Mouse (Mus musculus): Measurements from ENCODE around the gene Tpst2. TPM values are rescaled to one million over a fixed set of nuclear protein-coding genes. Genes with fewer than 3 reads are reported as not detected.

Tpst2 gene
- polyA plus RNA-seq, 1 experiment from 2014 or later, result 30.0 TPM

GRCm38 (mm10) chr5:112260818-112261217, 15.7 kb upstream of the Tpst2 start:
- H3K9me3 ChIP-seq (ENCODE audit: control insufficient read depth, low read length), result no peaks in the 10 kb centered on the region
- H3K27ac ChIP-seq (ENCODE audit: low read depth, low read length), result no peak overlapping the region
- H3K36me3 ChIP-seq (ENCODE audit: control insufficient read depth, insufficient read depth, low read length), result no peaks in the 10 kb centered on the region
- DNase-seq (ENCODE audit: low spot score) (no peak), ATAC-seq (ENCODE audit: insufficient read depth, low FRiP score, low TSS enrichment) (no peak)
- no peak overlapping the region for H3K4me2 ChIP-seq (ENCODE audit: low read depth)
- H3K4me1 ChIP-seq (ENCODE audit: control insufficient read depth, insufficient read depth, low read length), result no peaks in the 10 kb centered on the region
- no peaks in the 10 kb centered on the region for H3K27me3 ChIP-seq (ENCODE audit: control insufficient read depth, insufficient read depth, low read length)
- H3K9ac ChIP-seq (ENCODE audit: low read length), result no peak overlapping the region
- no peak overlapping the region for H3K4me3 ChIP-seq (ENCODE audit: low read depth, low read length)
- WGBS, result 79% methylated on average over 3 of the region's 3 CpGs

GRCm38 (mm10) chr5:112264099-112264498, 12.4 kb upstream of the Tpst2 start:
- H3K4me3 ChIP-seq (ENCODE audit: low read depth, low read length), result no peak overlapping the region
- H3K4me2 ChIP-seq (ENCODE audit: low read depth), result no peak overlapping the region
- H3K9ac ChIP-seq (ENCODE audit: low read length), result no peak overlapping the region
- H3K27me3 ChIP-seq (ENCODE audit: control insufficient read depth, insufficient read depth, low read length), result no peaks in the 10 kb centered on the region
- H3K36me3 ChIP-seq (ENCODE audit: control insufficient read depth, insufficient read depth, low read length), result no peaks in the 10 kb centered on the region
- H3K27ac ChIP-seq (ENCODE audit: low read depth, low read length), result no peak overlapping the region
- WGBS, result 87% methylated on average over 7 of the region's 7 CpGs
- H3K4me1 ChIP-seq (ENCODE audit: control insufficient read depth, insufficient read depth, low read length), result no peaks in the 10 kb centered on the region
- no peak for DNase-seq (ENCODE audit: low spot score)
- H3K9me3 ChIP-seq (ENCODE audit: control insufficient read depth, low read length), result no peaks in the 10 kb centered on the region
- no peak for ATAC-seq (ENCODE audit: insufficient read depth, low FRiP score, low TSS enrichment)

GRCm38 (mm10) chr5:112265110-112265509, 11.4 kb upstream of the Tpst2 start:
- WGBS, result 90% methylated on average over 5 of the region's 5 CpGs
- no peaks in the 10 kb centered on the region for H3K4me1 ChIP-seq (ENCODE audit: control insufficient read depth, insufficient read depth, low read length)
- no peaks in the 10 kb centered on the region for H3K9me3 ChIP-seq (ENCODE audit: control insufficient read depth, low read length)
- DNase-seq (ENCODE audit: low spot score) (no peak), ATAC-seq (ENCODE audit: insufficient read depth, low FRiP score, low TSS enrichment) (no peak)
- no peaks in the 10 kb centered on the region for H3K27me3 ChIP-seq (ENCODE audit: control insufficient read depth, insufficient read depth, low read length)
- H3K4me3 ChIP-seq (ENCODE audit: low read depth, low read length), result no peak overlapping the region
- no peak overlapping the region for H3K9ac ChIP-seq (ENCODE audit: low read length)
- no peak overlapping the region for H3K27ac ChIP-seq (ENCODE audit: low read depth, low read length)
- no peak overlapping the region for H3K4me2 ChIP-seq (ENCODE audit: low read depth)
- no peaks in the 10 kb centered on the region for H3K36me3 ChIP-seq (ENCODE audit: control insufficient read depth, insufficient read depth, low read length)

- DNase-seq (ENCODE audit: low spot score) (peak; percentile 61), ATAC-seq (ENCODE audit: insufficient read depth, low FRiP score, low TSS enrichment) (no peak)
- Histone ChIP-seq H3K27me3 (ENCODE audit: control insufficient read depth, insufficient read depth, low read length) (no peaks in the 10 kb centered on the region), H3K4me3 (ENCODE audit: low read depth, low read length) (no peak overlapping the region), H3K9ac (ENCODE audit: low read length) (no peak overlapping the region), H3K36me3 (ENCODE audit: control insufficient read depth, insufficient read depth, low read length) (no peaks in the 10 kb centered on the region), H3K4me2 (ENCODE audit: low read depth) (peak overlapping the region; percentile 16; the same call in 1 of the 2 replicates), H3K4me1 (ENCODE audit: control insufficient read depth, insufficient read depth, low read length) (no peaks in the 10 kb centered on the region), H3K9me3 (ENCODE audit: control insufficient read depth, low read length) (no peaks in the 10 kb centered on the region), H3K27ac (ENCODE audit: low read depth, low read length) (no peak overlapping the region)
- WGBS, result 10% methylated on average over 10 of the region's 10 CpGs
Observed at GRCm38 (mm10) chr5:112265515-112265914, 11.0 kb upstream of the Tpst2 start.

- WGBS, result 65% methylated on average over 9 of the region's 9 CpGs
- H3K27ac ChIP-seq (ENCODE audit: low read depth, low read length), result no peak overlapping the region
- H3K4me3 ChIP-seq (ENCODE audit: low read depth, low read length), result no peak overlapping the region
- H3K36me3 ChIP-seq (ENCODE audit: control insufficient read depth, insufficient read depth, low read length), result no peaks in the 10 kb centered on the region
- H3K4me2 ChIP-seq (ENCODE audit: low read depth), result no peak overlapping the region; the same call in 1 of the 2 replicates
- no peaks in the 10 kb centered on the region for H3K27me3 ChIP-seq (ENCODE audit: control insufficient read depth, insufficient read depth, low read length)
- no peaks in the 10 kb centered on the region for H3K9me3 ChIP-seq (ENCODE audit: control insufficient read depth, low read length)
- no peak overlapping the region for H3K9ac ChIP-seq (ENCODE audit: low read length)
- ATAC-seq (ENCODE audit: insufficient read depth, low FRiP score, low TSS enrichment) (no peak), DNase-seq (ENCODE audit: low spot score) (no peak)
- H3K4me1 ChIP-seq (ENCODE audit: control insufficient read depth, insufficient read depth, low read length), result no peaks in the 10 kb centered on the region
Observed at GRCm38 (mm10) chr5:112266011-112266777, 10.3 kb upstream of the Tpst2 start.

- no peak overlapping the region for H3K9ac ChIP-seq (ENCODE audit: low read length)
- no peak overlapping the region for H3K4me2 ChIP-seq (ENCODE audit: low read depth)
- no peaks in the 10 kb centered on the region for H3K36me3 ChIP-seq (ENCODE audit: control insufficient read depth, insufficient read depth, low read length)
- no peaks in the 10 kb centered on the region for H3K27me3 ChIP-seq (ENCODE audit: control insufficient read depth, insufficient read depth, low read length)
- no peaks in the 10 kb centered on the region for H3K9me3 ChIP-seq (ENCODE audit: control insufficient read depth, low read length)
- DNase-seq (ENCODE audit: low spot score) (peak; percentile 49), ATAC-seq (ENCODE audit: insufficient read depth, low FRiP score, low TSS enrichment) (no peak)
- H3K4me3 ChIP-seq (ENCODE audit: low read depth, low read length), result no peak overlapping the region
- 49% methylated on average over 24 of the region's 24 CpGs for WGBS
- no peak overlapping the region for H3K27ac ChIP-seq (ENCODE audit: low read depth, low read length)
- no peaks in the 10 kb centered on the region for H3K4me1 ChIP-seq (ENCODE audit: control insufficient read depth, insufficient read depth, low read length)
Observed at GRCm38 (mm10) chr5:112270764-112271541, 5.5 kb upstream of the Tpst2 start.

- Histone ChIP-seq H3K4me3 (ENCODE audit: low read depth, low read length) (no peak overlapping the region), H3K27ac (ENCODE audit: low read depth, low read length) (no peak overlapping the region), H3K4me1 (ENCODE audit: control insufficient read depth, insufficient read depth, low read length) (no peaks in the 10 kb centered on the region), H3K9ac (ENCODE audit: low read length) (no peak overlapping the region), H3K9me3 (ENCODE audit: control insufficient read depth, low read length) (no peaks in the 10 kb centered on the region), H3K4me2 (ENCODE audit: low read depth) (no peak overlapping the region), H3K36me3 (ENCODE audit: control insufficient read depth, insufficient read depth, low read length) (no peaks in the 10 kb centered on the region), H3K27me3 (ENCODE audit: control insufficient read depth, insufficient read depth, low read length) (no peaks in the 10 kb centered on the region)
- WGBS, result 74% methylated on average over 2 of the region's 2 CpGs
- no peak for DNase-seq (ENCODE audit: low spot score)
- no peak for ATAC-seq (ENCODE audit: insufficient read depth, low FRiP score, low TSS enrichment)
Observed at GRCm38 (mm10) chr5:112272934-112273333, 3.6 kb upstream of the Tpst2 start.

GRCm38 (mm10) chr5:112273746-112274463, 2.6 kb upstream of the Tpst2 start:
- H3K27ac ChIP-seq (ENCODE audit: low read depth, low read length), result no peak overlapping the region
- ATAC-seq (ENCODE audit: insufficient read depth, low FRiP score, low TSS enrichment) (no peak), DNase-seq (ENCODE audit: low spot score) (no peak)
- H3K36me3 ChIP-seq (ENCODE audit: control insufficient read depth, insufficient read depth, low read length), result no peaks in the 10 kb centered on the region
- no peak overlapping the region for H3K4me3 ChIP-seq (ENCODE audit: low read depth, low read length)
- WGBS, result 56% methylated on average over 2 of the region's 2 CpGs
- H3K27me3 ChIP-seq (ENCODE audit: control insufficient read depth, insufficient read depth, low read length), result no peaks in the 10 kb centered on the region
- H3K4me2 ChIP-seq (ENCODE audit: low read depth), result no peak overlapping the region
- no peaks in the 10 kb centered on the region for H3K9me3 ChIP-seq (ENCODE audit: control insufficient read depth, low read length)
- H3K4me1 ChIP-seq (ENCODE audit: control insufficient read depth, insufficient read depth, low read length), result no peaks in the 10 kb centered on the region
- H3K9ac ChIP-seq (ENCODE audit: low read length), result no peak overlapping the region
